Mouse (Mus musculus): ENCODE results near the gene Crybg1. TPM values are rescaled to one million over a fixed set of nuclear protein-coding genes. Genes with fewer than 3 reads are reported as not detected.
A peak's percentile ranks its signal among the peaks of the same experiment; 100 is the strongest.

Crybg1 gene
- polyA plus RNA-seq, 1 experiment from 2014 or later, result 0.21 TPM

GRCm38 (mm10) chr10:44024705-44025104 is 123.9 kb downstream of the Crybg1 start:
- no peak overlapping the region for H3K9ac ChIP-seq
- no peak overlapping the region for H3K4me2 ChIP-seq (replicated peaks)
- H3K36me3 ChIP-seq (replicated peaks; ENCODE audit: control insufficient read depth, insufficient read depth), result no peaks in the 10 kb centered on the region
- 57% methylated on average over 10 of the region's 10 CpGs for WGBS
- no peaks in the 10 kb centered on the region for H3K4me1 ChIP-seq (replicated peaks; ENCODE audit: control insufficient read depth, insufficient read depth, low read length)
- H3K4me3 ChIP-seq (replicated peaks; ENCODE audit: low read length), result no peak overlapping the region
- no peaks in the 10 kb centered on the region for H3K27me3 ChIP-seq (ENCODE audit: control insufficient read depth, insufficient read depth, low read length)
- no peaks in the 10 kb centered on the region for H3K9me3 ChIP-seq (ENCODE audit: control insufficient read depth, low read length)
- DNase-seq (ENCODE audit: low spot score) (no peak), ATAC-seq (ENCODE audit: low FRiP score) (no peak)
- H3K27ac ChIP-seq, result no peak overlapping the region

DNA sequence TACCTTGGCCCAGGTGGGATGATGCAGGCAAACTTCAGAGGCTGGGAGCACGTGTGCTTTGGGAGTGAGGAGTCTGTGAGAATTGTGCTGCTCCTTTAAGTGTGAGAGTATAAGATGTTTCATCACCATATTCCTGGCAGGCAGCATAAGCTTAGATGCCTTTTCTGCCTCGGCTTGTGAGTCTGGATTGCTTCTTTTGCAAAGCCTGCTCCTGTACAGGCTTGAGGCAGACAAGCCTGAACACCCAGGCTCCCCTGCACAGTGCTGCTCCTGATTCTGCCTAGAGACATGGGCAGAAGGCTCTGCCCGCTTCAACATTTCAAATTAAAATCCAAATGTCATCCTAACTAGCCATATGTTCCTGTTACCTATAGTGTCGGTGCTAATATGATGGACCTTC is 128.5 kb downstream of the Crybg1 start:
- no peaks in the 10 kb centered on the region for H3K4me1 ChIP-seq (replicated peaks; ENCODE audit: control insufficient read depth, insufficient read depth, low read length)
- H3K36me3 ChIP-seq (replicated peaks; ENCODE audit: control insufficient read depth, insufficient read depth), result no peaks in the 10 kb centered on the region
- H3K9me3 ChIP-seq (ENCODE audit: control insufficient read depth, low read length), result no peaks in the 10 kb centered on the region
- no peaks in the 10 kb centered on the region for H3K27me3 ChIP-seq (ENCODE audit: control insufficient read depth, insufficient read depth, low read length)
- H3K27ac ChIP-seq, result no peak overlapping the region
- H3K4me3 ChIP-seq (replicated peaks; ENCODE audit: low read length), result no peak overlapping the region
- 76% methylated on average over 4 of the region's 4 CpGs for WGBS
- no peak for ATAC-seq (ENCODE audit: low FRiP score)
- H3K9ac ChIP-seq, result no peak overlapping the region
- no peak overlapping the region for H3K4me2 ChIP-seq (replicated peaks)
- no peak for DNase-seq (ENCODE audit: low spot score)

- WGBS, result 88% methylated on average over 4 of the region's 4 CpGs
- H3K9ac ChIP-seq, result no peak overlapping the region
- H3K4me2 ChIP-seq (replicated peaks), result no peak overlapping the region
- DNase-seq (ENCODE audit: low spot score), result no peak
- no peak overlapping the region for H3K27ac ChIP-seq
- H3K36me3 ChIP-seq (replicated peaks; ENCODE audit: control insufficient read depth, insufficient read depth), result no peaks in the 10 kb centered on the region
- no peak for ATAC-seq (ENCODE audit: low FRiP score)
- H3K9me3 ChIP-seq (ENCODE audit: control insufficient read depth, low read length), result no peaks in the 10 kb centered on the region
- no peak overlapping the region for H3K4me3 ChIP-seq (replicated peaks; ENCODE audit: low read length)
- no peaks in the 10 kb centered on the region for H3K27me3 ChIP-seq (ENCODE audit: control insufficient read depth, insufficient read depth, low read length)
- H3K4me1 ChIP-seq (replicated peaks; ENCODE audit: control insufficient read depth, insufficient read depth, low read length), result no peaks in the 10 kb centered on the region
These were observed 130.1 kb downstream of the Crybg1 start for GRCm38 (mm10) chr10:44018562-44018961.

DNA sequence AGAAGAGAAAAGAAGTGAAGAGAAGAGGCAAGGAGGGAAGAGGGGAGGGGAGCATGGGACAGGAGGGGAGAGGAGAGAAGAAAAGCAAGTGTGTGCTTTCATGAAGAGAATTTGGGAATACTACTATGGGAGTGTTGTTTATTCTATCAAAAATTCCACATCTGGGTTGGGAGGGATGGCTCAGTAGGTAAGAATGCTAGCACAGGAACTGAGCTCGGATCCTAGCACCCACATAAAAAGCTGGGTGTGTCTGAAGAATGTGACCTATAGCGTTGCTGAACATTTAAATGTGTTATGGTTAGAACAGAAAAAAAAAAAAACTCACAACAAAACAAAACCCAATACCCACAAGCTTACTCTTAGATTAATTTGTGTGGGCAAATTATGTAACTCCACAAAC is 133.0 kb downstream of the Crybg1 start:
- Histone ChIP-seq H3K9ac (no peak overlapping the region), H3K4me2 (replicated peaks) (no peak overlapping the region), H3K4me3 (replicated peaks; ENCODE audit: low read length) (no peak overlapping the region), H3K27me3 (ENCODE audit: control insufficient read depth, insufficient read depth, low read length) (no peaks in the 10 kb centered on the region), H3K27ac (no peak overlapping the region), H3K36me3 (replicated peaks; ENCODE audit: control insufficient read depth, insufficient read depth) (no peaks in the 10 kb centered on the region), H3K9me3 (ENCODE audit: control insufficient read depth, low read length) (no peaks in the 10 kb centered on the region), H3K4me1 (replicated peaks; ENCODE audit: control insufficient read depth, insufficient read depth, low read length) (no peaks in the 10 kb centered on the region)
- WGBS, result 83% methylated on average over 2 of the region's 2 CpGs
- ATAC-seq (ENCODE audit: low FRiP score) (no peak), DNase-seq (ENCODE audit: low spot score) (no peak)

- H3K9ac ChIP-seq, result no peak overlapping the region
- H3K4me2 ChIP-seq (replicated peaks), result no peak overlapping the region
- no peak for DNase-seq (ENCODE audit: low spot score)
- H3K27me3 ChIP-seq (ENCODE audit: control insufficient read depth, insufficient read depth, low read length), result 0 out of 2 replicates have a peak, but pooled peaks cover 2% of the 10 kb centered on the region
- H3K36me3 ChIP-seq (replicated peaks; ENCODE audit: control insufficient read depth, insufficient read depth), result no peaks in the 10 kb centered on the region
- no peaks in the 10 kb centered on the region for H3K9me3 ChIP-seq (ENCODE audit: control insufficient read depth, low read length)
- no peak overlapping the region for H3K4me3 ChIP-seq (replicated peaks; ENCODE audit: low read length)
- no peak overlapping the region for H3K27ac ChIP-seq
- H3K4me1 ChIP-seq (replicated peaks; ENCODE audit: control insufficient read depth, insufficient read depth, low read length), result no peaks in the 10 kb centered on the region
- no peak for ATAC-seq (ENCODE audit: low FRiP score)
- WGBS, result 64% methylated on average over 4 of the region's 4 CpGs
These were observed 134.8 kb downstream of the Crybg1 start for GRCm38 (mm10) chr10:44013885-44014284.

DNA sequence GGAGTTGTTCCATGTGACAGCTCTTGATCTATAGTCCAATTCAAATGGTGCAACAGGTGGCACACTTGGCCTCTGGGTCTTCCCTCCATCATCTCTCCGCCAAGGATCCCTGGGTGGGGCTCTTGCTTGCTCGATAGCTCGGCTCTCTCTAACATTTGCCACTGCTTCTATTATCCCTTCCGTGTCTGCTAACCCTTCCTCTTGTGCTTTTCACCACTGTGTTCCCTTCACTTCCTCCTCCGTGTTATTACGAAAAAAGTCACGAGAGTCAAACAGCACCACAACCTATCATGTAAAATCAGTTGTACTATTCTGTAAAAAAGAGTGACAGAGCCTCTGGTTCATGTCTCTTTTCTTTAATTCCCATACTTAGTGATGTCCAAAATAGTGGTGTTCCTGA is 137.2 kb downstream of the Crybg1 start:
- no peak for DNase-seq (ENCODE audit: low spot score)
- H3K27ac ChIP-seq, result no peak overlapping the region
- H3K4me3 ChIP-seq (replicated peaks; ENCODE audit: low read length), result no peak overlapping the region
- H3K27me3 ChIP-seq (ENCODE audit: control insufficient read depth, insufficient read depth, low read length), result peaks cover 23% of the 10 kb centered on the region
- no peak for ATAC-seq (ENCODE audit: low FRiP score)
- H3K9ac ChIP-seq, result no peak overlapping the region
- no peaks in the 10 kb centered on the region for H3K4me1 ChIP-seq (replicated peaks; ENCODE audit: control insufficient read depth, insufficient read depth, low read length)
- 81% methylated on average over 7 of the region's 7 CpGs for WGBS
- H3K9me3 ChIP-seq (ENCODE audit: control insufficient read depth, low read length), result no peaks in the 10 kb centered on the region
- no peaks in the 10 kb centered on the region for H3K36me3 ChIP-seq (replicated peaks; ENCODE audit: control insufficient read depth, insufficient read depth)
- no peak overlapping the region for H3K4me2 ChIP-seq (replicated peaks)

DNA sequence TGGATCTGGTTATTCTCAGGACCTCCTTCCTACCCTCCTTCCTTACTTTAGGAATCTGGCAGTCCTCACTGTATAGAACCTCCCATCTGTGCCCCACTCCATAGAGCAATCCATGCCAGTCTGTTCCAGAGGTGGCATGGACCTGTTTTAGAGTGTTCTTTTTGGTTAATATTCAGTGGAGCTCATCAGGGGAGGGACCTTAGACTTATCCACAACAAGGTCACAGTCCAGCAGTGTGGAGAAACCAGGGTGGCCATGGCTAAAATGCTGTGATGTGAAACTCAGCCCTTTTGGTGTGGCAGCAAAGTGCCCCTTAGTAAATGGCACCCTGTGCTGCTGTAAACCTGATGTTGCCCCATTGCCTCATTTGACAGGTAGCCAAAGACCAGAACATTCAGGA is 139.8 kb downstream of the Crybg1 start:
- Histone ChIP-seq H3K36me3 (replicated peaks; ENCODE audit: control insufficient read depth, insufficient read depth) (no peaks in the 10 kb centered on the region), H3K9me3 (ENCODE audit: control insufficient read depth, low read length) (no peaks in the 10 kb centered on the region), H3K27ac (no peak overlapping the region), H3K4me3 (replicated peaks; ENCODE audit: low read length) (no peak overlapping the region), H3K4me1 (replicated peaks; ENCODE audit: control insufficient read depth, insufficient read depth, low read length) (no peaks in the 10 kb centered on the region; the same call in 1 of the 2 replicates), H3K4me2 (replicated peaks) (no peak overlapping the region), H3K9ac (no peak overlapping the region), H3K27me3 (ENCODE audit: control insufficient read depth, insufficient read depth, low read length) (peaks cover 49% of the 10 kb centered on the region)
- DNase-seq (ENCODE audit: low spot score), result no peak
- ATAC-seq (ENCODE audit: low FRiP score), result no peak

- Histone ChIP-seq H3K4me3 (replicated peaks; ENCODE audit: low read length) (no peak overlapping the region), H3K27me3 (ENCODE audit: control insufficient read depth, insufficient read depth, low read length) (peaks cover 68% of the 10 kb centered on the region), H3K27ac (no peak overlapping the region), H3K9me3 (ENCODE audit: control insufficient read depth, low read length) (no peaks in the 10 kb centered on the region), H3K36me3 (replicated peaks; ENCODE audit: control insufficient read depth, insufficient read depth) (no peaks in the 10 kb centered on the region), H3K4me1 (replicated peaks; ENCODE audit: control insufficient read depth, insufficient read depth, low read length) (peaks cover 5% of the 10 kb centered on the region; the same call in 1 of the 2 replicates), H3K4me2 (replicated peaks) (no peak overlapping the region), H3K9ac (no peak overlapping the region)
- 78% methylated on average over 4 of the region's 4 CpGs for WGBS
- ATAC-seq (ENCODE audit: low FRiP score), result no peak
- DNase-seq (ENCODE audit: low spot score), result no peak
These were observed 141.8 kb downstream of the Crybg1 start for GRCm38 (mm10) chr10:44006815-44007214.

- WGBS, result 3% methylated on average over 39 of the region's 40 CpGs
- H3K27ac ChIP-seq, result no peak overlapping the region
- H3K9ac ChIP-seq, result no peak overlapping the region
- DNase-seq (ENCODE audit: low spot score), result no peak
- peaks cover 77% of the 10 kb centered on the region for H3K27me3 ChIP-seq (ENCODE audit: control insufficient read depth, insufficient read depth, low read length)
- H3K4me3 ChIP-seq (replicated peaks; ENCODE audit: low read length), result peak overlapping the region; percentile 28
- peak; percentile 44; the same call in 1 of the 2 replicates for ATAC-seq (ENCODE audit: low FRiP score)
- H3K4me1 ChIP-seq (replicated peaks; ENCODE audit: control insufficient read depth, insufficient read depth, low read length), result peaks cover 5% of the 10 kb centered on the region; the same call in 1 of the 2 replicates
- no peaks in the 10 kb centered on the region for H3K36me3 ChIP-seq (replicated peaks; ENCODE audit: control insufficient read depth, insufficient read depth)
- H3K9me3 ChIP-seq (ENCODE audit: control insufficient read depth, low read length), result no peaks in the 10 kb centered on the region
- peak overlapping the region; percentile 57 for H3K4me2 ChIP-seq (replicated peaks)
These were observed 142.7 kb downstream of the Crybg1 start for GRCm38 (mm10) chr10:44005677-44006641.
